Mouse (Mus musculus) kidney, embryonic 15.5 days (tissue): ENCODE measurements around the gene Reln. TPM values are rescaled to one million over a fixed set of nuclear protein-coding genes. Genes with fewer than 3 reads are reported as not detected.

ENCODE experiments used
- ATAC-seq: fragments of 200-750 bp; cut with Nextera tagmentation; replicated peaks from 2 replicates; pipeline ENCODE4 v1.8.0; 2017; ENCODE audit warnings: moderate TSS enrichment; ENCODE audit not compliant: low FRiP score
- H3K27ac ChIP-seq: fragments of 300-500 bp; sonication (generic); 2 replicates; pipeline ENCODE4 v1.5.1; 2015; ENCODE audit warnings: mild to moderate bottlenecking, inconsistent platforms
- H3K27me3 ChIP-seq: fragments of 300-500 bp; sonication (generic); 2 replicates; pipeline ENCODE4 v1.6.1; 2015; ENCODE audit warnings: inconsistent platforms
- H3K36me3 ChIP-seq: fragments of 300-500 bp; sonication (generic); 2 replicates; pipeline ENCODE4 v1.6.1; 2015; ENCODE audit warnings: inconsistent platforms
- H3K4me1 ChIP-seq: fragments of 300-500 bp; sonication (generic); 2 replicates; pipeline ENCODE4 v1.6.1; 2015; ENCODE audit warnings: inconsistent platforms
- H3K4me2 ChIP-seq: fragments of 300-500 bp; sonication (generic); 2 replicates; pipeline ENCODE4 v1.6.1; 2015; ENCODE audit warnings: moderate library complexity, mild to moderate bottlenecking, inconsistent platforms
- H3K4me3 ChIP-seq: fragments of 300-500 bp; sonication (generic); replicated peaks from 2 replicates; pipeline ENCODE4 v1.5.1; 2015; ENCODE audit warnings: mild to moderate bottlenecking, inconsistent platforms
- H3K9ac ChIP-seq: fragments of 300-500 bp; sonication (generic); 2 replicates; pipeline ENCODE4 v1.6.1; 2015; ENCODE audit warnings: mild to moderate bottlenecking, inconsistent platforms
- H3K9me3 ChIP-seq: fragments of 300-500 bp; sonication (generic); replicated peaks from 2 replicates; pipeline ENCODE4 v1.6.1; 2016; ENCODE audit warnings: inconsistent platforms
- WGBS: fragments of 180-500 bp; shearing (Covaris S2); methylation state at CpG from one replicate; pipeline ENCODE4 v1.1.7; 2015; ENCODE audit warnings: mixed read lengths; 5-methylcytosine and 5-hydroxymethylcytosine counted together
- polyA plus RNA-seq: library from polyadenylated mRNA; unstranded; fragments of >200 nt; fragmentation: Nextera tagmentation; extraction: Ambion mirVana; gene quantifications from 2 replicates; pipeline ENCODE4 v1.2.1, GENCODE M21; 2015

Reln gene
- polyA plus RNA-seq, 1 experiment from 2014 or later = 13.0 TPM

DNA sequence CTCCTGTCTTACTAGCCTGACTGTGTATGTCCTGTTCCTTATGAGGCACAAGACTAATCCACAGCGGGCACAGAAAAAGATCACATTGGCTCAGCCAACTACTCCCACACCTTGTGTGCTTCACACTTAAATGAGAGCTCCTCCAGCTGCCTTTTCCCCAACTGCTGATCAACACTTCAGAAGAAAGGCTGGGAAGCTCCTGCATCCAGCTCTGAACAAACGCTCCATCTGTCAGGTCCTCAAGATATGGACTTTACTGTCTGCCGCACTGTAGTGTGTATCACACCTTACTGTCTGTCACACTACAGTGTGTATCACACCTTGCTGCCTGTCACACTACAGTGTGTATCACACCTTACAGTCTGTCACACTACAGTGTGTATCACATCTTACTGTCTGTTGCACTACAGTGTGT lies 82.1 kb downstream of the Reln start:
- H3K4me1 ChIP-seq = no peaks in the 10 kb centered on the region
- H3K9ac ChIP-seq = no peak overlapping the region
- no peaks in the 10 kb centered on the region for H3K9me3 ChIP-seq
- H3K36me3 ChIP-seq = no peaks in the 10 kb centered on the region
- H3K27me3 ChIP-seq = no peaks in the 10 kb centered on the region
- WGBS = 60% methylated on average over 3 of the region's 3 CpGs
- no peak overlapping the region for H3K27ac ChIP-seq
- H3K4me2 ChIP-seq = no peak overlapping the region
- H3K4me3 ChIP-seq = no peak overlapping the region
- ATAC-seq = no peak

DNA sequence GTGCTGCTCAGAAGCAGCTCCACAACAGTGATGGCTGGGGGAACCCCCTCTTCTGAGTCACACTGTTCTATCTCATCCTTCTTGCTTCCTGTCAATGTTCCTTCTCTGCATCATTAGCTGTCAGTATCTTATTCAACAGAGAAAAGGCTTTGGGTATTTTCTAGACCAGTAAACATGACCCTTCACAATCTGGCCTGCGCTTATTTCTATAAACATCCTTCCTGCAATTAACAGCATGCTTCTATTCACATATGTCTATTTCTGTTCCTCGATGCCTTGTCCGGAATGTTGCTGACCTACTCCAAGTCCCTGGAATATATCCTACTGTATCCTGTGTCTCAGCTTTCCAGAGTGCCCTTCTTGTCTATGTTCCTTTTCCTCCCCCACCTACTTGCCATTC lies 89.2 kb downstream of the Reln start:
- Histone ChIP-seq H3K9ac (no peak overlapping the region), H3K4me1 (no peaks in the 10 kb centered on the region), H3K36me3 (no peaks in the 10 kb centered on the region), H3K27ac (no peak overlapping the region), H3K9me3 (no peaks in the 10 kb centered on the region), H3K27me3 (no peaks in the 10 kb centered on the region), H3K4me3 (no peak overlapping the region), H3K4me2 (no peak overlapping the region)
- 86% methylated on average over 3 of the region's 3 CpGs for WGBS
- ATAC-seq = no peak

DNA sequence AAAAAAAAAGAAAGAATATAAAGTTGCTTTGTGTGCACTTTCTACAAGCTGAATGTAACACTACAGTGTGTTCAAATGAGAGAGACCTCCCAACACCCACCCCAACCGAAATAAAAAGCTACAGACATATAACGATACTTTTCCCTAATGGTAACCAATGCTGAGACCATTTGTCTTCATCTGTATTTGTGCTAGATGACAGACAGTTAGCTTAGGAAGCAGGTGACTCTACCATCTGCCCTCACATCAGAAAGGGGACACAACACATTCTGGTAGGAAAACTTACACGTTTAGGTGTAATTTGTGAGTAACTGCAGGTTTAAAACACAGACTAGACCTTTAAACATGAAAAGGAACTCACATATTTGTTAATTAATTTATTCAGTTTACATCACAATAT lies 90.6 kb downstream of the Reln start:
- no peak for ATAC-seq
- H3K9me3 ChIP-seq = no peaks in the 10 kb centered on the region
- no peaks in the 10 kb centered on the region for H3K36me3 ChIP-seq
- H3K4me3 ChIP-seq = no peak overlapping the region
- no peak overlapping the region for H3K4me2 ChIP-seq
- WGBS = 84% methylated on average over 3 of the region's 3 CpGs
- no peaks in the 10 kb centered on the region for H3K27me3 ChIP-seq
- no peaks in the 10 kb centered on the region for H3K4me1 ChIP-seq
- H3K9ac ChIP-seq = no peak overlapping the region
- H3K27ac ChIP-seq = no peak overlapping the region

DNA sequence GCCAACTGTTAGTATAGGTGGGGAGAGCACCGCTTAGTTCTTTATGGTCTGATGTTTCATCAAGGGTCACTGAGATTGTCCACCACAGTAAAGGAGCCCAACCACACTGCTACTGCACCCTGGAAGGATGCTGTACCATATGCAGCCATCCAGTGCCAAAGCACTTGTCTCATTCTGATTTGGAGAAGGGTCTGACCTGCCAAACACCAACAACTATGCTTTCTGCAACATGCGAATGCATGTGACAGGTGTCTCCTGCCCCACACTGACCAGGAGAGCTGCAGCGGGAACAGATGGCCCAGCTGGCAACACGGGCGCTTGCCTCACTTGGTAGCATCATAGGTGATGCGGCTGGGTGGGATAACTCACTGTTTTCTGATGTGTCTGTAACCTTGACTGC lies 91.2 kb downstream of the Reln start:
- H3K36me3 ChIP-seq = no peaks in the 10 kb centered on the region
- no peak overlapping the region for H3K4me2 ChIP-seq
- H3K4me1 ChIP-seq = no peaks in the 10 kb centered on the region
- no peaks in the 10 kb centered on the region for H3K9me3 ChIP-seq
- H3K4me3 ChIP-seq = no peak overlapping the region
- no peaks in the 10 kb centered on the region for H3K27me3 ChIP-seq
- no peak overlapping the region for H3K27ac ChIP-seq
- no peak overlapping the region for H3K9ac ChIP-seq
- no peak for ATAC-seq
- WGBS = 95% methylated on average over 6 of the region's 6 CpGs

DNA sequence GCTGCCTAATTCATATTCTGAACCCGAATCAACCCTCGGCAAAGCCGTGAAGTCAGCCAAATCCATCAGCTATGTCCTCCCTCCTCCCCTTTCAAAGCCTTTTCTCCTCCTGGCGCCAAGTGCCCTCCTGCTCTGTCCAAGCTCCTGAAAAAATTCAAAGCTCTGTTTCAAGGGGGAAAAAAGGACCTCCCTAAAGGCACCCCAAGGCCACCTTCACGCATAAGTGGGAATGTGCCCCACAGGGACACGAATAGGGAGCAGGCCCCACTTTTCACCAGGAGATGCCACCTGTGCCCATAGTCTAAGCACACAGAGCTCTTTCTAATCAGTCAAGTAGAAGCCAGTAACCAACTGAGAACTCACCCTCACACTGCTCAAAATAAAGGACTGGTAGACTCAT lies 96.7 kb downstream of the Reln start:
- 72% methylated on average over 6 of the region's 6 CpGs for WGBS
- no peaks in the 10 kb centered on the region for H3K27me3 ChIP-seq
- ATAC-seq = no peak

DNA sequence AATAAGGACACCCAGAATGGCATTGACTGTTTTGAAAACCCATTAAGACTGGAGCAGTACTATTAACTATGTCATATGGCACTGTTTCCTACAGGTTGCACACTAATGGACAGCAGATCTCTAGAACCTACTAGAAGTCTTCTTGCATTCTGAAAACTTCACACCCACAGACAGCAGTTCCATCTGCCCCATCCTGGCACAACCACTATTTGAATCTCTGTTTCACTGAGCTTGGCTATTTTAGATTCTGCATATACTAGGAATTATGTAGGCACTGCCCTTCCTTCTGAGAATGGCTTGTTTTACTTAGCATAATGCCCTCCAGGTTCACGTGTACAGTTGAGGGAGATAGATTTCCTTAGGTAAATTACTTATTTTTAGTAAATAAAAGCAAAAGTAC lies 99.4 kb downstream of the Reln start:
- Histone ChIP-seq H3K4me2 (no peak overlapping the region), H3K9me3 (no peaks in the 10 kb centered on the region), H3K27ac (no peak overlapping the region), H3K36me3 (no peaks in the 10 kb centered on the region), H3K4me3 (no peak overlapping the region), H3K27me3 (no peaks in the 10 kb centered on the region), H3K9ac (no peak overlapping the region), H3K4me1 (no peaks in the 10 kb centered on the region)
- 84% methylated on average over 1 of the region's 1 CpGs for WGBS
- ATAC-seq = no peak

More for the DNA sequence above, 96.7 kb downstream of the Reln start:
- H3K4me2 ChIP-seq = no peak overlapping the region
- H3K4me1 ChIP-seq = no peaks in the 10 kb centered on the region
- H3K27ac ChIP-seq = no peak overlapping the region
- no peak overlapping the region for H3K4me3 ChIP-seq
- H3K36me3 ChIP-seq = no peaks in the 10 kb centered on the region
- H3K9me3 ChIP-seq = no peaks in the 10 kb centered on the region
- no peak overlapping the region for H3K9ac ChIP-seq

DNA sequence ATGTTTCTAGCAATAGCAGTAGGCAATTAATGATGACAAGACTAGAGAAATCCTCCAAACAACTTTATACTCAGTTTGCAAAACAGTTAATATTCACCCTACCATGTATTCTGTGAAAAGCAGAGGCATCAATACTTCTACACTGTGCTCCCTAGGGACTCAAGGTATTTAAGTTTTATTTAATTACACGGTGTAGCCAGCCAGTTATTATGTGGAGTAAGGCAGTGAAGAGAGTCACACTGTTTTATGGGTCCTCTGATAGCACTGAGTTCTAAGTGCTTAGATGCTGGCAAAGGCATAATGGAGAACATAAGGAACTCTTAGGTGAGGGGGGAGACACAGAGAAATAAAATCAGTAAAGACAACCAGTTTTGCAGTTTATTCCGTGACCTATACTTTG lies 101.0 kb downstream of the Reln start:
- Histone ChIP-seq H3K4me3 (no peak overlapping the region), H3K27ac (no peak overlapping the region), H3K27me3 (no peaks in the 10 kb centered on the region), H3K4me2 (no peak overlapping the region), H3K9me3 (no peaks in the 10 kb centered on the region), H3K4me1 (no peaks in the 10 kb centered on the region), H3K36me3 (no peaks in the 10 kb centered on the region), H3K9ac (no peak overlapping the region)
- WGBS = 66% methylated on average over 2 of the region's 2 CpGs
- ATAC-seq = no peak

DNA sequence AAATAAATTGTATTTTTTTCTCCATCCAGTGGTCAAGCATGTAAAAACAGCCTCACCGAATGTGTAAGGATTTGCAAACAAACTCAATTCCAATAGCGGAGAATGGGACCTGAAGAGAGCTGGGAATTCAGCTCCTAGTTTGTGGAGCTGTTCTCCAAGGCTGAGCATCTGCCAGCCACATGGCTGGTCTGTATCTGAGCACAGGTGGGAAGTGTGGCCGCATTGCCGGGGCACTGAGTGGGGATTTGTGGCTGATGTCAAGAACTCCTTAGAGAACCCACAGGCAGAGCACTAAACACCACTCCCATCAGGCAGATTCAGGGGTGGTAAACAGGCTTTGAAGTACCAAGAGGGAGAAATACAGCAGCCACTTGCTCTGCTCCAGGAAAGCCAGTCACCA lies 102.9 kb downstream of the Reln start:
- ATAC-seq = no peak
- H3K4me3 ChIP-seq = no peak overlapping the region
- no peaks in the 10 kb centered on the region for H3K4me1 ChIP-seq
- H3K27me3 ChIP-seq = no peaks in the 10 kb centered on the region
- H3K36me3 ChIP-seq = no peaks in the 10 kb centered on the region
- H3K9me3 ChIP-seq = no peaks in the 10 kb centered on the region
- H3K9ac ChIP-seq = no peak overlapping the region
- WGBS = 57% methylated on average over 4 of the region's 4 CpGs
- H3K4me2 ChIP-seq = no peak overlapping the region
- H3K27ac ChIP-seq = no peak overlapping the region

DNA sequence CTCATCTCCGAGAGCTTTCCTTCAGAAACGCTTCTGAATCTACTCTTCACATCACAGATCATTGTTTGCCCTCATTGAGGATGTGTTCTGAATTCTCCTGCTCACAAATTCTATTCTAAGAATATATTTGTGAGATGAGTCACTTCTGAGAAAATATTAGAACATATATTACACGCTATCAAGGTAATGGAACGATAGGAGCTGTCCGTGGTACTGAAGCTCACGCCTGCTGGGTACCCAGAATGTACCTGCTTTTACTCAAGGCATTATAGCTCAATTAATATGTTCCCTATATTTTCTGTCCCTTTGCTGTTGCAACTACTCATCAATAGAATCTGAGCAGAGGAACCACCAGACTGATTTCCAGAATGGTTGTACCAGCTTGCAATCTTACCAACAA lies 107.7 kb downstream of the Reln start:
- WGBS = 66% methylated on average over 6 of the region's 6 CpGs
- Histone ChIP-seq H3K9ac (no peak overlapping the region), H3K36me3 (no peaks in the 10 kb centered on the region), H3K27me3 (no peaks in the 10 kb centered on the region), H3K4me3 (no peak overlapping the region), H3K4me1 (no peaks in the 10 kb centered on the region), H3K9me3 (no peaks in the 10 kb centered on the region), H3K4me2 (no peak overlapping the region), H3K27ac (no peak overlapping the region)
- no peak for ATAC-seq

DNA sequence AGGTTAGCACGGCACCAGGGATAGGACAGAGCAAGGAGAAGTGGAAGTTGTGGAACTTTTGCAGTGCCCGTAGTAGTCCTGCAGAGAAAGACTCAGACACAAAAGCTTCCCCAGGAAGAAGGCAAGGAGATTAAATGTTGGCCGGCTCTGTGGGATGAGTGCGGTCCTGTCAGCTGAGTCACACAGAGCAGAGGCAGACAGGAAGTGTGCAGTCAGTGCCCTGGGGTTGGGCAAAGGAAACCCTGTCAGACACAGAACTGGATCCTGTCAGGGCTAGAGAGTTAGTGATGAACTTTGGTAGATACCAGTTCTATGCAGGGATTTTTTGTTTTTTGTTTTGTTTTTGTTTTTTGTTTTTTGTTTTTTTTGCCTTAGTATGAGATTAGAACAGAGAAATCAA lies 120.0 kb downstream of the Reln start:
- no peak for ATAC-seq
- Histone ChIP-seq H3K9ac (no peak overlapping the region), H3K27ac (no peak overlapping the region), H3K4me1 (no peaks in the 10 kb centered on the region), H3K36me3 (no peaks in the 10 kb centered on the region), H3K9me3 (no peaks in the 10 kb centered on the region), H3K4me2 (no peak overlapping the region), H3K27me3 (no peaks in the 10 kb centered on the region), H3K4me3 (no peak overlapping the region)
- WGBS = 73% methylated on average over 4 of the region's 4 CpGs

DNA sequence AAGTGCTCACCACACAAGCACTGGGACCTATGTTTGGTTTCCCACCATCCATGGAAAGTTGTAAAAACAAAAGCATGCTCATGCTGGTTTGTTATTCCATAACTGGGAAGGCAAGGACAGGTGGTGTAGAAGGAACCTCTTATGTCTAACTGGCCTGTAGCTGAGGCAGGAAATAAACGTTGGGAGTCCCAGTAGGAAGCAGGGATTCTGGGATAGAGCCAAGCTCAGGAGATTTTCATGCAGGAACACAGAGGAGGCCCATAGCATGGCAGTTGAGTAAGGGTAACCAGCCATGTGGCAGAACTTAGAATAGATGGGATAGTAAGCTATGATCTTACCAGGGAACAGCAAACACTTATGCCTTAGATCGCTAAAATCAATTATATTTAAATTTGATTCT lies 120.6 kb downstream of the Reln start:
- H3K4me1 ChIP-seq = no peaks in the 10 kb centered on the region
- ATAC-seq = no peak
- no peaks in the 10 kb centered on the region for H3K36me3 ChIP-seq
- no peak overlapping the region for H3K9ac ChIP-seq
- H3K9me3 ChIP-seq = no peaks in the 10 kb centered on the region
- H3K27ac ChIP-seq = no peak overlapping the region
- H3K4me3 ChIP-seq = no peak overlapping the region
- WGBS = 78% methylated on average over 2 of the region's 2 CpGs
- H3K27me3 ChIP-seq = no peaks in the 10 kb centered on the region
- no peak overlapping the region for H3K4me2 ChIP-seq

DNA sequence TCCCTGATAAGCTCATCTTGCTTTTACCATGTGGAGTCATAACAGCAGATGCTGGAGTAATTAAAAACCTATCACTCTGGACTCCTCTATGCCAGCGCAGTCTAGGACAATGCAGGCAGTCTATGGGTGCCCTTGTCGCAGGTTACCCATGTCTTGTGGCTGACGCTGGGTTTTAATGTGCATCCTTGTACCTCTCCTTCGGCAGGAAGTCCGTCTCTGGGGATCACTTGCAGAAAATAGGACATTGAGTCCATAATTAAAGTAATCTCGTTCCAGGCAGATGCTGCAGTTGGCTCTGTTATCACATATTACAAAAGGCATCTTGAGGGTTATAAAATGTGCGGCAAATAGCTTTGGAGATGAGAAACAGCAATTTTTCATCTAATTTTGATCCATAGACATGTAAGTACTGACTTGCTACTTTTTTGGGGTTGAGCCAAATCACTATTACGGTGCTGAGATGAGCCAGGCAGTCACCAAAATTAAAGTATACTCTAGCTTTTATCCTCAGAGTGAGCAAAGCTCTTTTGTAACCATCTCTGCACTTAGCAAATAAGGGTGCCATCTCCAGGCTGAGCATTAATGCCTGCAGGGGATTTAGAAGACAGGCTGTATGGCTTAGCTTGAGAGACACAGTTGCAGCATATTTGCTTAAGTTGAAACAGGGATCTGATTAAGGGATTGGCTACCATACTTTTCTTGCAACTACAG lies 136.0 kb downstream of the Reln start:
- no peaks in the 10 kb centered on the region for H3K9me3 ChIP-seq
- H3K9ac ChIP-seq = no peak overlapping the region
- no peak overlapping the region for H3K4me3 ChIP-seq
- 77% methylated on average over 8 of the region's 8 CpGs for WGBS
- H3K36me3 ChIP-seq = no peaks in the 10 kb centered on the region
- no peaks in the 10 kb centered on the region for H3K4me1 ChIP-seq
- H3K4me2 ChIP-seq = no peak overlapping the region
- ATAC-seq = no peak
- no peaks in the 10 kb centered on the region for H3K27me3 ChIP-seq
- no peak overlapping the region for H3K27ac ChIP-seq

DNA sequence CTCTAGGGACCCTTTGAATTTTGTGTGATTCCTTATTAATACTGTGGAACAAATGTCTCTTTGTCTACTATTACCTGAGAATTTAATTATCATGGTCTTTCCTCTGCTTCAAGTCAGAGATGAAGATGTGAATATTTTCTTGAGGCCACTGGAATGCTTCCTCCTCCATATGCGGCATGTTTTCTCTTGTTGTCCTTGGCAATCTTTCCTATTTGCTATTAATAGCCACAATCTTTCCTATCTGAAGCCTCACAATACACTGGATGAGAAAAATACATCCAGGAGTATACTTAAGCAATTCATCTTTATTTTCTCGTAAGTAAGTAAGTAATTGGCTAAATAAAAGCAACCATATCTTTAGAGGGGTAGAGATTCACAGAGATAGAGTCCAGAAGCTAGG lies 146.6 kb downstream of the Reln start:
- no peak overlapping the region for H3K9ac ChIP-seq
- no peaks in the 10 kb centered on the region for H3K36me3 ChIP-seq
- no peak overlapping the region for H3K27ac ChIP-seq
- no peak overlapping the region for H3K4me2 ChIP-seq
- no peaks in the 10 kb centered on the region for H3K27me3 ChIP-seq
- WGBS = 47% methylated on average over 2 of the region's 2 CpGs
- no peak for ATAC-seq
- H3K4me1 ChIP-seq = peaks cover 16% of the 10 kb centered on the region
- no peak overlapping the region for H3K4me3 ChIP-seq
- no peaks in the 10 kb centered on the region for H3K9me3 ChIP-seq
